Mouse (Mus musculus) heart, embryonic 12.5 days (tissue): Measurements from ENCODE around the gene Rtn2. TPM values are rescaled to one million over a fixed set of nuclear protein-coding genes. Genes with fewer than 3 reads are reported as not detected.

Experiments
- ATAC-seq: fragments of 200-750 bp; cut with Nextera tagmentation; 2 replicates; pipeline ENCODE4 v1.8.0; 2017; ENCODE audit warnings: moderate TSS enrichment, moderate library complexity; ENCODE audit not compliant: insufficient number of reproducible peaks, low FRiP score
- H3K27ac ChIP-seq: fragments of 300-500 bp; sonication (generic); 2 replicates; pipeline ENCODE4 v1.5.1; 2016; ENCODE audit warnings: mild to moderate bottlenecking, moderate library complexity; ENCODE audit not compliant: poor library complexity, severe bottlenecking
- H3K27me3 ChIP-seq: fragments of 300-500 bp; sonication (generic); replicated peaks from 2 replicates; pipeline ENCODE4 v1.6.1; 2016; ENCODE audit warnings: mild to moderate bottlenecking, moderate library complexity
- H3K36me3 ChIP-seq: fragments of 300-500 bp; sonication (generic); 2 replicates; pipeline ENCODE4 v1.6.1; 2016; ENCODE audit warnings: mild to moderate bottlenecking, moderate library complexity
- H3K4me1 ChIP-seq: fragments of 300-500 bp; sonication (generic); replicated peaks from 2 replicates; pipeline ENCODE4 v1.6.1; 2016; ENCODE audit warnings: mild to moderate bottlenecking
- H3K4me2 ChIP-seq: fragments of 300-500 bp; sonication (generic); 2 replicates; pipeline ENCODE4 v1.6.1; 2016; ENCODE audit warnings: mild to moderate bottlenecking, moderate library complexity
- H3K4me3 ChIP-seq: fragments of 300-500 bp; sonication (generic); 2 replicates; pipeline ENCODE4 v1.5.1; 2016; ENCODE audit warnings: mild to moderate bottlenecking
- H3K9ac ChIP-seq: fragments of 300-500 bp; sonication (generic); 2 replicates; pipeline ENCODE4 v1.6.1; 2016; ENCODE audit warnings: mild to moderate bottlenecking, moderate library complexity
- H3K9me3 ChIP-seq: fragments of 300-500 bp; sonication (generic); replicated peaks from 2 replicates; pipeline ENCODE4 v1.6.1; 2016; ENCODE audit warnings: mild to moderate bottlenecking, moderate library complexity
- WGBS: fragments of 180-500 bp; shearing (Covaris S2); methylation state at CpG from one replicate; pipeline ENCODE4 v1.1.7; 2016; 5-methylcytosine and 5-hydroxymethylcytosine counted together
- polyA plus RNA-seq: library from polyadenylated mRNA; unstranded; fragments of >200 nt; fragmentation: Nextera tagmentation; extraction: Ambion mirVana; gene quantifications from 2 replicates; pipeline ENCODE4 v1.2.1, GENCODE M21; 2016

Rtn2 gene
- polyA plus RNA-seq, 1 experiment from 2014 or later = 23.6 TPM

DNA sequence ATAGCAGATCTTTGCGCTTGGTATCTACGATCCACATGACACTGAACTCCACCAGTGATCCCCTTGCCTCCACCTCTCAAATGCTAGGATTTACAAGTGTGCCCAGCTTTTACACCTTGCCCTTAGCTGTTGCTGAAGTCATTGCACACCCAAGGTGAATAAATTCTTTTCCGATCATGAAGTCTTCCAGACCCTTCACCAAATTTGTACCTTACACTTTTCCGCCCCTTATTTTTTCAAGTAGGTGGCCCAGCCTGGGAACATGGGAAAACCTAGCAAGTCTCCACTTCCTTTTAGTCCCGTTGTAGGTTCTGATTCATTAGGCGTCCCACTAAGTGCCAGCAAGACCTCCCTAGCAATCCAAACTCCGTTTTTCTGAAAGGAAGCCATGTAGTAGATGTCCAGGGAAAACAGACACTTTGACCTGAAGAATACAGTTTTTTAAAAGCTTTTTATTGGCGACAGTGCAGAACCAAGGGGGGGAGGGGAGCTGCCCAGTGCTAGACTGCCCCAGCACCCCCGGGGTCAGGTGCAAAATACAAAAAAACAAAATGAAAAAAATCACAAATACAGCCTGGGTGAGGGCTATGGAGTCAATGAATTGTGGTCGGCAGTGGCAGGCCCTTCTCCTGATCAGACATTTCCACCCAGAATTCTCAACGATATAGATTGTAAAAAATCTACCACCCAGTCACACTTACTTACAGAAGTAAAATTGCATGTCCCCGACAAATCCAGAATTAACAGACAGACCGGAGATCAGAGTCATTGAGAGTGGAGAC, 20.0 kb downstream of the Rtn2 start:
- H3K9me3 ChIP-seq = no peaks in the 10 kb centered on the region
- peak overlapping the region; percentile 48; the same call in 1 of the 2 replicates for H3K4me3 ChIP-seq
- peaks cover 60% of the 10 kb centered on the region for H3K27me3 ChIP-seq
- no peak overlapping the region for H3K27ac ChIP-seq
- peaks cover 30% of the 10 kb centered on the region for H3K4me1 ChIP-seq
- no peak for ATAC-seq
- 49% methylated on average over 13 of the region's 13 CpGs for WGBS
- H3K36me3 ChIP-seq = no peaks in the 10 kb centered on the region
- H3K9ac ChIP-seq = peak overlapping the region; percentile 53
- H3K4me2 ChIP-seq = peak overlapping the region; percentile 59; the same call in 1 of the 2 replicates

DNA sequence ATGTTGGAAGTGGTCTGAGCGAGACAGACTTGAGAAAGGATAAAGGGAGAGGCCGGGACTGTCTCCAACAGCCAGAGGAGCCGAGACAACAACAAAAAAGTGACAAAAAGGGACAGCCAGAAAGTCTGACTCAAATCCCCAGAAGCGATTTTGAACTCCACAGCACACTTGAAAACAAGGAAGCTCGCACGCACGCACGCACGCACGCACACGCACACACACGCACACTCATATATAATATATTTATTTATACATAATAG, 20.6 kb downstream of the Rtn2 start:
- ATAC-seq = no peak
- Histone ChIP-seq H3K9ac (no peak overlapping the region), H3K27ac (no peak overlapping the region), H3K27me3 (peaks cover 60% of the 10 kb centered on the region), H3K4me3 (no peak overlapping the region), H3K4me2 (no peak overlapping the region), H3K4me1 (peaks cover 36% of the 10 kb centered on the region), H3K9me3 (no peaks in the 10 kb centered on the region), H3K36me3 (no peaks in the 10 kb centered on the region)
- 83% methylated on average over 12 of the region's 12 CpGs for WGBS

DNA sequence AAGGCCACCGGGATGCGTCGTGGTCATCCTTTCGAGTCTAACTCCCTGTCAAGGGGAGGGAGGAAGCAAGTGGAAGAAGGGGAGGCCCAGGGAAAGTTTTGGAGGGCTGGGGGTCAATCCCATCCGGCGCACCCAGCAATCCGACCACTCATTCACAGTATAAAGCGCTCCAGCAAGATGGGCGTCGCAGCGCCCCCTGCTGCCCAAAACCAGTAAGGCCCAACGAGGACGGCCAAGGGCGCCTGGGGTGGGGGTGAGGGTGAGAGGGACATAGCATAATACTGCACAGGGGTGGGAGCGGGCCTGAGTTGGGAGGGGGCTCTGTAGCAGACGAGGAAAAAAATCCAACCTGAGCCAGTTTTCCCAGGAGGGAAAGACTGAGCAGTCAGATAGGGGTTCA, 21.3 kb downstream of the Rtn2 start:
- Histone ChIP-seq H3K27ac (no peak overlapping the region), H3K9ac (peak overlapping the region; percentile 54; the same call in 1 of the 2 replicates), H3K36me3 (no peaks in the 10 kb centered on the region), H3K4me2 (peak overlapping the region; percentile 71), H3K27me3 (peaks cover 60% of the 10 kb centered on the region), H3K9me3 (no peaks in the 10 kb centered on the region), H3K4me1 (peaks cover 38% of the 10 kb centered on the region), H3K4me3 (peak overlapping the region; percentile 45)
- no peak for ATAC-seq
- WGBS = under 1% methylated on average over 16 of the region's 16 CpGs

GRCm38 (mm10) chr7:19304501-19305412, 22.3 kb downstream of the Rtn2 start:
- peaks cover 60% of the 10 kb centered on the region for H3K27me3 ChIP-seq
- no peak overlapping the region for H3K27ac ChIP-seq
- no peak for ATAC-seq
- H3K4me1 ChIP-seq = peaks cover 38% of the 10 kb centered on the region
- H3K4me3 ChIP-seq = peak overlapping the region; percentile 45
- H3K9ac ChIP-seq = peak overlapping the region; percentile 54
- no peaks in the 10 kb centered on the region for H3K36me3 ChIP-seq
- H3K9me3 ChIP-seq = no peaks in the 10 kb centered on the region
- 2% methylated on average over 48 of the region's 48 CpGs for WGBS
- peak overlapping the region; percentile 71 for H3K4me2 ChIP-seq

GRCm38 (mm10) chr7:19305413-19305735, 22.9 kb downstream of the Rtn2 start:
- ATAC-seq = no peak
- Histone ChIP-seq H3K4me2 (peak overlapping the region; percentile 71), H3K27me3 (peaks cover 60% of the 10 kb centered on the region), H3K27ac (no peak overlapping the region), H3K9ac (peak overlapping the region; percentile 54; the same call in 1 of the 2 replicates), H3K9me3 (no peaks in the 10 kb centered on the region), H3K4me1 (peaks cover 38% of the 10 kb centered on the region), H3K4me3 (peak overlapping the region; percentile 45), H3K36me3 (no peaks in the 10 kb centered on the region)
- 8% methylated on average over 6 of the region's 6 CpGs for WGBS

DNA sequence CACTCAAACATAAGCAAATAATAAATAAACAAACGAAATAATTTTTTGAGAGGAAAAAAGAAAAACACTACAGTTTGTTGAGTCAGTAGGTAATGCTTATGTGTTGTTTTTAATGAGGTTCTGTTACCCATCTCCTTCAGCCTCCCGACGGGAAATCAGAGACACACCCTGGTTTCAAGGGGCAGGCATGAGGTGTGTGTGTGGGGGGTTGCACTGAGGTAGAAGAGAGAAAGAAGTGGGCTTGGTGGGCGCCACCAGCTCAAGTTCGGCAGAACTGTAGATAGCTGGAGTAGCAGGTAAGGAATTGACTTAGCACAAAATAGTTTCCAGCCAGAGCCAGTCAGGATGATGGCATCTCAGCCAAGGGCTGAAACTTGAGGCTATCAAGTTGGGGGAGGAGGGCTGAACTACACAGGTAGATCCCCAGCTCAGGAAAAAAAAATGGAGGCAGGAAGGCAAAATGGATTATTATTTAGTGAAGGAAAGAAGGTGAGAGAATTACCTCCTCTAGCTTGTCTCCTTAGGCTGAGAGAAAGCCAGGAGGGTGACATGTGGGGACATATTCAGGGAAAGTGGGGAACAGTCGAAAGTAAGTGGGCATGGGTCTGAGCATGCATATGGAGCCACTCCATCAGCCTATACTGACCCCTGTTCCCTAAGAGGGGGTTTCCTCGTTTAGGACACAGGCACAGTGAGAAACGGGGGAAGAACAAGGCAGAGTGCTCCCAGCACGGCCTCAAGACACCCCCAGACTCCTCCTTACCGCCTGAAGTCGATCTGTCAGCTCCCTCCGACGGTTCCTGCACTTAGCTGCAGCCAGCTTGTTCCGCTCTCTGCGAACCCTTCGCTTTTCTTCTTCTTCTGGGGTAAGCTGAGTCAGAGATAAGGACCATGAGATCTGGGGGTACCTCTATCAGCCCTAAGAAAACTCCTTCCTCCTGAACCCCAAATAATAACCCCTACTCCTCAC, 23.7 kb downstream of the Rtn2 start:
- Histone ChIP-seq H3K4me2 (no peak overlapping the region), H3K9me3 (no peaks in the 10 kb centered on the region), H3K36me3 (no peaks in the 10 kb centered on the region), H3K4me3 (no peak overlapping the region), H3K9ac (no peak overlapping the region), H3K4me1 (peaks cover 42% of the 10 kb centered on the region), H3K27ac (no peak overlapping the region), H3K27me3 (peaks cover 60% of the 10 kb centered on the region)
- no peak for ATAC-seq
- 48% methylated on average over 16 of the region's 16 CpGs for WGBS

DNA sequence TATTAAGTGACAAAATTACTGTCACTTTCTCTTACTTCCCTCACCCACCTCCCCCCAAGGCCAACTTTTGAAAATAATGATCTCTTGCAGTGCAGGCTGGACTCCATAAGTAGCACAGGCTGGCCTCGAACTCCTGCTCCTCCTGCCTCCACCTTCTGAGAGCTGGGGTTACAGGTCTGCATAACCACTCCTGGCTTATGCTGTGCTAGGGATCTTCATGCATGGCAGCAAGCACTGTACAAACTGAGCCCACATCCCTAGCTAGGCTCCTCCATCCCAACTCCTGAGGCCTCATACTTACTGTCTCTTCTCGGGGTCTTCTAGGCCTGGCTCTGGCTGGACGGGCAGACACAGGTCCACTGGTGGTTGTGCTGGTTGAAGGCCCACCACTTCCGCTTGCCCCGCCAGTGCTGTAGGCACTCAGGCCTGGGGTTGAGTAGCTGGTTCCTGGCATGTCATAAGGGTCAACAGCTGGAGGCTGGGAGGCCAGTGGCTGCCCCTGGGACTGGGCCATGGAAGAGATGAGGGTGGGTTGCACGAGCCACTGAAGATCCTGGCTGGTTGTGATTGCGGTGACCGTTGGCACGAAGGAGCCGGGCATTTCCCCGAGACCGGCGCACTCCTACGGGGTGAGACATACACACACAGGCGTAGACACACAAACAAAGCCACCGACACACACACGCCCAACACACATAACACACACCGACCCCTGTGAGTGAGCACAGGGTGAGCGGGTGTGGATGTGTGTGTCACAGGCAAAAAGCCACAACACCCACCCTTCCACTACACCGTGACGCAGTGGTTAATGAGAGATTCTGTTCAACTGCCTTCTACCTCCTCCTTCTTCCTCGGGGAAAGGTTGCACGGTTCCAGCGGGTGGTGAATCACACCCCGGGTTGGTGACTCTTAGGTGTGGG, 24.7 kb downstream of the Rtn2 start:
- Histone ChIP-seq H3K4me1 (peaks cover 35% of the 10 kb centered on the region), H3K27ac (no peak overlapping the region), H3K4me2 (peak overlapping the region; percentile 100), H3K36me3 (no peaks in the 10 kb centered on the region), H3K4me3 (no peak overlapping the region), H3K27me3 (peaks cover 53% of the 10 kb centered on the region), H3K9me3 (no peaks in the 10 kb centered on the region), H3K9ac (peak overlapping the region; percentile 67; the same call in 1 of the 2 replicates)
- 67% methylated on average over 25 of the region's 25 CpGs for whole genome bisulfite sequencing
- no peak for ATAC-seq

DNA sequence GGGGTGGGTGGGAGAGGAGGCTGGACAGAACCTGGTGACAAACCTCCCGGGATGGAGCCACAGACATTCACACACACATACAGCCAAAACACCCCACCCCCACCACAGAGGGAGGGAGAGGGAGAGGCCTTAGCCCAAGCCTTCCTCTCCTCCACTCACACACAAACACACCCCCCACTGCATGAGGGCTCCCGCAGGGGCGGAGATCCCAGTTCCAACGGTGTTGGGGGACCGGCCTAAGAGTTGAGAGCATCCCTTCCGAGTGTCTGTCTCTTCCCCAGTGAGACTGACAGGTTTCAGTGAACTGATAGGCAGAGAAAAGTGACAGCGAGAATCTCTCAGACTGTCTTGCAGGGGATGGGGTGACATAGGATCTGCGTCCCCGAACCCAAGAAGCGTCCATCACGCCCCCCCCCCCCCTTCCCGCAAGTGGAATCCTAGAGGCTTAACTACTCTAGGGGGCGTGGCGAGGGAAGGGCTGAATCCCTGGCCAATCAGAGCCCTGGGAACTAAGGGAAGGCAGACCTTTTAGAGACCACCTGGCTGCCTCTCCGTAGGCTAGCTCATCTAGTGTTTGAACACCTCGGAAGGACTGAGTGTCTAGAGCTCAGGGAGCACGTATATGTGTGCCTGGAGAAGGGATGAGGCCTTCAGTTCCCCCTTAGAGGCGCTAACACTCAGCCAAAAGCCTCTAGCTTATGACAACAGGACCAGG, 25.5 kb downstream of the Rtn2 start:
- no peaks in the 10 kb centered on the region for H3K36me3 ChIP-seq
- no peaks in the 10 kb centered on the region for H3K9me3 ChIP-seq
- ATAC-seq = peak; percentile 63
- under 1% methylated on average over 18 of the region's 18 CpGs for WGBS
- peak overlapping the region; percentile 100 for H3K4me2 ChIP-seq
- H3K4me1 ChIP-seq = peaks cover 34% of the 10 kb centered on the region
- peak overlapping the region; percentile 73 for H3K4me3 ChIP-seq
- H3K27ac ChIP-seq = peak overlapping the region; percentile 72
- peak overlapping the region; percentile 67 for H3K9ac ChIP-seq
- H3K27me3 ChIP-seq = peaks cover 45% of the 10 kb centered on the region

- Histone ChIP-seq H3K9me3 (no peaks in the 10 kb centered on the region), H3K27ac (peak overlapping the region; percentile 72), H3K4me1 (peaks cover 31% of the 10 kb centered on the region), H3K9ac (peak overlapping the region; percentile 67), H3K4me2 (peak overlapping the region; percentile 100), H3K4me3 (peak overlapping the region; percentile 73), H3K36me3 (no peaks in the 10 kb centered on the region), H3K27me3 (peaks cover 44% of the 10 kb centered on the region)
- peak; percentile 87 for ATAC-seq
- under 1% methylated on average over 58 of the region's 58 CpGs for WGBS
Observed at GRCm38 (mm10) chr7:19308454-19309277, 26.2 kb downstream of the Rtn2 start.
